Mouse (Mus musculus) embryonic facial prominence, embryonic 15.5 days (tissue): ENCODE results near the gene Bmpr2. TPM values are rescaled to one million over a fixed set of nuclear protein-coding genes. Genes with fewer than 3 reads are reported as not detected.
"Not testable (repeated sequence)": the region's sequence is repeated elsewhere in the genome, so short reads cannot be mapped to it uniquely, and the experiment has no call there.

ENCODE experiments used
- ATAC-seq: fragments of 200-750 bp; cut with Nextera tagmentation; 2 replicates; pipeline ENCODE4 v1.8.0; 2017; ENCODE audit warnings: low read depth, moderate TSS enrichment; ENCODE audit not compliant: insufficient number of reproducible peaks, low FRiP score, low TSS enrichment
- H3K27ac ChIP-seq: fragments of 300-500 bp; sonication (generic); replicated peaks from 2 replicates; pipeline ENCODE4 v1.5.1; 2015; ENCODE audit warnings: mild to moderate bottlenecking, inconsistent platforms
- H3K27me3 ChIP-seq: fragments of 300-500 bp; sonication (generic); 2 replicates; pipeline ENCODE4 v1.6.1; 2015; ENCODE audit warnings: inconsistent platforms
- H3K36me3 ChIP-seq: fragments of 300-500 bp; sonication (generic); 2 replicates; pipeline ENCODE4 v1.6.1; 2015; ENCODE audit warnings: mild to moderate bottlenecking, inconsistent platforms
- H3K4me1 ChIP-seq: fragments of 300-500 bp; sonication (generic); 2 replicates; pipeline ENCODE4 v1.6.1; 2015; ENCODE audit warnings: inconsistent platforms
- H3K4me2 ChIP-seq: fragments of 300-500 bp; sonication (generic); replicated peaks from 2 replicates; pipeline ENCODE4 v1.6.1; 2015; ENCODE audit warnings: mild to moderate bottlenecking, inconsistent platforms
- H3K4me3 ChIP-seq: fragments of 300-500 bp; sonication (generic); replicated peaks from 2 replicates; pipeline ENCODE4 v1.5.1; 2015; ENCODE audit warnings: mild to moderate bottlenecking, inconsistent platforms
- H3K9ac ChIP-seq: fragments of 300-500 bp; sonication (generic); 2 replicates; pipeline ENCODE4 v1.6.1; 2015; ENCODE audit warnings: inconsistent platforms
- H3K9me3 ChIP-seq: fragments of 300-500 bp; sonication (generic); replicated peaks from 2 replicates; pipeline ENCODE4 v1.6.1; 2016; ENCODE audit warnings: inconsistent platforms
- WGBS: fragments of 180-500 bp; shearing (Covaris S2); methylation state at CpG from one replicate; pipeline ENCODE4 v1.1.7; 2015; 5-methylcytosine and 5-hydroxymethylcytosine counted together
- polyA plus RNA-seq: library from polyadenylated mRNA; unstranded; fragments of >200 nt; fragmentation: Nextera tagmentation; extraction: Ambion mirVana; gene quantifications from 2 replicates; pipeline ENCODE4 v1.2.1, GENCODE M21; 2015

Bmpr2 gene
- 8.8 and 9.9 TPM in 2 replicates for polyA plus RNA-seq

DNA sequence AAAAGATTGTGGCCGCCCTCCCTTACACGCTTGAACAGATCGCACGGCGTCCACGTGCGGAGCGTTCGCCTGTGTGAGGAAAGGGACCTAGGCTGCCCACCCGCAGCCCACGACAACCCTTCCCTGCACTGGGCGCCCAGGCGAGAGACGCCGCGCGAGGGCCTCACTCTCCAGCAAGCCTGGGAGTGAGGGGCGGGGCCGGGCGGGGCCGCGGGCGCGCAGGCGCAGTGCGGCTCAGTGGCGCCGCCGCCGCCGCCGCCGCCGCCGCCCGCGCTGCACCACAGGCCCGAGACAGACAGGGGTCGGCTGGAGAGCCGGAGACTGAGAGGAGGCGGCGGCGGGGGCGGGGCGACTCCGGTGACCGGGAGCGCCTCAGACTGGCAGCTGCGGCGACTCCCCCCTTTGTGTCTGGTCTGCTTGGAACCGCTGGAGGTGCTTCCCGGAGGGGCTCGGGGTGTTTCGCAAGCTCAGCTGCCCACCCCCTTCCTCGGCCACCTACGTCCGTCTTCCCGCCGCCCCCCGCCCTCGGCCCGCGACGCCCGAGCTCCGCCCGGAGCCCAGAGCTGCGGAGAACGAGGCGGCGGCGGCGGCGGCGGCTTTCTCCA, at the start of gene Bmpr2:
Gene Bmpr2 (plus strand): TSS at position 237 of the 605 bp plus-strand sequence.
- Histone ChIP-seq H3K9me3 (no peaks in the 10 kb centered on the region), H3K4me2 (peak within 1 kb of the TSS; percentile 79), H3K4me3 (peak within 1 kb of the TSS; percentile 88), H3K36me3 (no peaks in the 10 kb centered on the region; the same call in 1 of the 2 replicates), H3K9ac (peak within 1 kb of the TSS; percentile 77), H3K4me1 (peaks cover 12% of the 10 kb centered on the region), H3K27ac (peak within 1 kb of the TSS; percentile 99), H3K27me3 (no peaks in the 10 kb centered on the region)
- under 1% methylated on average over 57 of the region's 75 CpGs for WGBS
- ATAC-seq: peak; percentile 93

DNA sequence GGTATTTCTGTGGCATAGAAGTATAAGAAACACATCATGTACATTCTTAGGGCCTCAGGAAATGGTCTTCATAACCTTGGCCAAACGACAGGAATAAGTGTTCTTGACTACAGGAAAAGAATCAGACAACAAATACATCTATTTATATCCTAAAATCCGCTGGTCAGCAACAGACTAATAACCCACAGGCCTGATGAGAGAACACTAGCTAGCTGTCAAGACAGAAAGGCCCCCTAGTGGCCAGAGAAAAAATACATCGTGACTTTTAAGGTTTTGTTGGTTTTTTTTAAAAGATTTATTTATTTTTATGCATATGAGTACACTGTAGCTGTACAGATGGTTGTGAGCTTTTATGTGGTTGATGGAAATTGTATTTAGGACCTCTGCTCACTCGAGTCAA, 43.3 kb upstream of the Bmpr2 start:
- H3K27me3 ChIP-seq: no peaks in the 10 kb centered on the region
- no peak overlapping the region for H3K4me2 ChIP-seq
- H3K36me3 ChIP-seq: peaks cover 13% of the 10 kb centered on the region; the same call in 1 of the 2 replicates
- H3K4me1 ChIP-seq: no peaks in the 10 kb centered on the region
- no peak for ATAC-seq
- no peaks in the 10 kb centered on the region for H3K9me3 ChIP-seq
- no peak overlapping the region for H3K4me3 ChIP-seq
- WGBS: 42% methylated on average over 4 of the region's 4 CpGs
- H3K27ac ChIP-seq: no peak overlapping the region
- H3K9ac ChIP-seq: no peak overlapping the region

DNA sequence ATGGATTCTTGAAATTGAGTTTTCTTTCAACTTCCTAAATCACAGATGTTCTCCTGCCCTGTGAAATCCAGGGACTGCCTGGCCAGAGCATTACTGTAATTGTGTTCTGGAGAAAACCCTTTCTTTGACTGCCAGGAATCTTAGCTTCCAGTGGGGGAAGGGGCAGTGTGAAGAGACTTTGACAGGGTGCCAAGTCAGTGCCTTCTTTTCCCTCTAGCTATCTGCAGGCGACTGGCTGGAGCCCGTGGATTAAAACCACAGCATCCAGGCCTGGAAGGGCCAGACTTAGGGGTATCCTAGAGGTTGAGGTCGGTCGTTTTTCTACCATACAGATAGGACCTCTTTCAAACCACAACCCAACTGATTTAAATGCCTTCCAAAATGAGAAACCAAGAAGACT, 37.5 kb upstream of the Bmpr2 start:
- 33% methylated on average over 4 of the region's 4 CpGs for WGBS
- Histone ChIP-seq H3K4me2 (no peak overlapping the region), H3K27me3 (no peaks in the 10 kb centered on the region), H3K4me3 (no peak overlapping the region), H3K9ac (no peak overlapping the region), H3K4me1 (0 out of 2 replicates have a peak, but pooled peaks cover 5% of the 10 kb centered on the region), H3K27ac (no peak overlapping the region), H3K36me3 (no peaks in the 10 kb centered on the region), H3K9me3 (no peaks in the 10 kb centered on the region)
- no peak for ATAC-seq

DNA sequence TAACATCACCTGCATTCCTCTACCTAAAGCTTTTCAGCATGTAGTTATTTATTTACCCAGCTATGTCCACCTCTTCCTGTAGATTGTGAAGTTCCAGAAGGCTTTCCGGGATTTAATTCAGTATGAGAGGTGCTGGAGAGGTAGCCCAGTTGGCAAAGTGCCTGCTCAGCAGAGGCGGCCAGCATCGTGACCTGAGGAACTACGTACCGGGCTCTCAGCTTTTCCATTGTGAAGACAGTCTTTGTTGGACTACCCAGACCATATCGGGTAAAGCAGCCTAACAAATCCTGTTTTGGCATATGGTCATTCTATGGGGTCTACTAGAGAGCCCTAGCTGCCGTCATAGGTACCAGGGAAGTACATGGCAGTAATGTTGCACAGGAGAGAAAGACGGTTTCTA, 33.1 kb upstream of the Bmpr2 start:
- no peak overlapping the region for H3K4me2 ChIP-seq
- H3K4me1 ChIP-seq: 0 out of 2 replicates have a peak, but pooled peaks cover 9% of the 10 kb centered on the region
- no peak overlapping the region for H3K9ac ChIP-seq
- H3K36me3 ChIP-seq: no peaks in the 10 kb centered on the region
- no peak for ATAC-seq
- no peak overlapping the region for H3K4me3 ChIP-seq
- H3K27ac ChIP-seq: no peak overlapping the region
- H3K27me3 ChIP-seq: no peaks in the 10 kb centered on the region
- 88% methylated on average over 8 of the region's 8 CpGs for WGBS
- no peaks in the 10 kb centered on the region for H3K9me3 ChIP-seq

DNA sequence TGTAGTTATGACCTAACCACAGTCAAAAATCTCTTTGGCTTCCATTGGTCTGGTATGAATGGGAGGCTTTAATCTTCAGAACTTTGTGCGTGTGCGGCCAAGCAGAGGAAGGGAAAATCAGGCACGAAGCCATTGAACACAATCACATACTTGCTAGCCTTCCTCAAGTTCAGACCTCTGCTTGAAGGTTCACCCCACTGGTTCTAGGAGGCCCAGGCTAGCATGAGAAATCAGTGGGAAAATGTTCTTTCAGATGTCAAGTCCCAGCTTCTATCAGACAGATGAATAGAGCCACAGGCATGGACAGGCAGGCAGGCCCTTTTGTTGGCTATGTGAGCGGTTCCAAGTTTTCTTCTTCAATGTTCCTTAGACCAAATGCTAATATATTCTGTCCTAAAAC, 32.5 kb upstream of the Bmpr2 start:
- H3K36me3 ChIP-seq: no peaks in the 10 kb centered on the region

DNA sequence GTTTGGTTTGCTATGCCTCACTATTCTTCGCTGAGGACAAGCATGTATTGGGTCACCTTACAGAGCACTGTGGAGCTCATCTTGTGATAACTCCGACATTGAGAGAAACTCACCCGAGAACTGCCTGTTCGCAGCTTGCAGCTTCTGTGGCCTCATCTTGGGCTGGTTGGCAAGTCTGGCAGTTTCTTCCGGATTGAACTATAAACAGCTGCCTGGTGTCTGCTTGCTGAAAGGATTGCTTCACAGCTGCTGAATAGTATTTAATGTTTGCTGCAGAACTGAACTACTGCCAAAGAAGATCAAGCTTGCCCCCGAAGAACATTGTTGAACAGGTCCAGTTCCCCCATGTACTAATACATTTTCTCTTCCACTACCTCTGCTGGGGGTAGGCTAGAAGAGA, 29.1 kb upstream of the Bmpr2 start:
- Histone ChIP-seq H3K36me3 (no peaks in the 10 kb centered on the region), H3K9ac (no peak overlapping the region), H3K4me2 (no peak overlapping the region), H3K4me3 (no peak overlapping the region), H3K27me3 (no peaks in the 10 kb centered on the region), H3K9me3 (no peaks in the 10 kb centered on the region), H3K4me1 (0 out of 2 replicates have a peak, but pooled peaks cover 4% of the 10 kb centered on the region), H3K27ac (no peak overlapping the region)
- no peak for ATAC-seq
- WGBS: 47% methylated on average over 6 of the region's 6 CpGs

More for the DNA sequence above, 32.5 kb upstream of the Bmpr2 start:
- no peak overlapping the region for H3K27ac ChIP-seq
- H3K27me3 ChIP-seq: no peaks in the 10 kb centered on the region
- no peak overlapping the region for H3K9ac ChIP-seq
- 0 out of 2 replicates have a peak, but pooled peaks cover 5% of the 10 kb centered on the region for H3K4me1 ChIP-seq
- no peak overlapping the region for H3K4me2 ChIP-seq
- 85% methylated on average over 4 of the region's 4 CpGs for WGBS
- H3K4me3 ChIP-seq: no peak overlapping the region
- H3K9me3 ChIP-seq: no peaks in the 10 kb centered on the region
- ATAC-seq: no peak

DNA sequence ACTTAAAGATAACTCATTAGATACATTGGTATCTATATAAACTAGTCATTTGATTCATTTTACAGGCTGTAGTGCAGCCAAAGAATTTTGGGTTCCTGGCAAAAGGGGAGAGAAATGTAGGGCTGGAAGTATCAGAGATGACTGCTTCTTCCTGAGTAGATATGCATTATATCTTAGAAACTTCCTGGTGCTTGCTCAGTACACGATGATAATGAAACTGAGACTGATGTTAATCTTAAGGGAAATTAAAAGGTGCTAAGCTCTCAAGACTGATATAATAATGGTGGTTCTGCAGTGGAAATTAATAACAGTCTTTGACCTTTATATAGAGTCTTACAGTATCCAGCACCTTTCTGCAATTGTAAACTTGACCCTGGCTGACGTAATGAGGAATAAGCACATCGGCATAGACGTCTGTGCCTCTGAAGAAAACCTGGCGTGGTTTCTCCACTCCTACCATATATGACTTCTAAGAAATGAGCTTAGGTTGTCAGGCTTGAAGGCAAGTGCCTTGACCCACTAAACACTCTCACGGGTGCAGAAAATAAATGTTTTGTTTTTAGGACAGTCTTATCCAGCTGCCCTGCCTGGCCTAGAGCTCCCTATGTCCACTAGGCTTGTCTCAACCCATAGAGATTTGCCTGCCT, 24.3 kb upstream of the Bmpr2 start:
- ATAC-seq: no peak
- H3K9ac ChIP-seq: no peak overlapping the region
- no peak overlapping the region for H3K4me2 ChIP-seq
- H3K27ac ChIP-seq: no peak overlapping the region
- H3K27me3 ChIP-seq: no peaks in the 10 kb centered on the region
- no peaks in the 10 kb centered on the region for H3K9me3 ChIP-seq
- H3K4me1 ChIP-seq: 0 out of 2 replicates have a peak, but pooled peaks cover 3% of the 10 kb centered on the region
- H3K4me3 ChIP-seq: no peak overlapping the region
- no peaks in the 10 kb centered on the region for H3K36me3 ChIP-seq
- 72% methylated on average over 6 of the region's 6 CpGs for WGBS

DNA sequence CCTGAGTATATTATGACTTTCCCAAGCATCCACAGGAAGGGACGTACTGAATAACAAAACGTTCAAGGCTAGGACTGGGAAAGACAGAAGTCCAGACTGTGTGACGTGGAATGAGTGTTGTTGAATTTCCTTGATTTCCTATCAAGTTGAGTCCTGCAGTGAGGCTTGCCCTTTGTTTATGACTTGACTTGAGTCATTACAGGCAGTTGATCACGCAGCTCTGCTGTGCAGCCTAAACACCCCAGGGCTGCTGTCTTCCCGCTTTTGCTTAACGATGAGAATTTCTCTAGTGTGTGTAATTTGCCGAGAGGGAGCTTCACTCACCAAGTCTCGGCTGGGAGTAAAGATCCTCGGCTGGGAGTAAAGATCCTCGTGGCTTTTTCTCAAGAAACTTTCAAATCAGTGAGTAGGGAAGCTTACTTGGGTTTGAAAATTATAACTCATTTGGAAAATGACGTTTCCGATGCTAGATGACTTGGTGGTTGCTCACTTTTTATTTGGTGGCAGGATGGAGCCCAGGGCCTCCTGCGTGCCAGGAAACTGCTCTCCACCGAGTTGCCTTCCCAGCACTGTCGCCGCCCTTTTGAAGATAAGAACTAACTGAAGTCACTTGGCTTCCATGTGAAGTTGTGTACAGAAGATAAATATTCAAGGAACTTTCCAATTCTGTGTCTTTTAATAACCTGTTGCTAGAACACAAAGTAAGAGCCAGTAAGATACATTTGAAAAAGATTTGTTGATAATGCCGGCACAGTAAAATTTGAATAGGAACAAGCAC, 23.4 kb upstream of the Bmpr2 start:
- no peak overlapping the region for H3K4me3 ChIP-seq
- no peak overlapping the region for H3K27ac ChIP-seq
- H3K9ac ChIP-seq: no peak overlapping the region
- no peak for ATAC-seq
- H3K9me3 ChIP-seq: no peaks in the 10 kb centered on the region
- H3K27me3 ChIP-seq: no peaks in the 10 kb centered on the region
- no peaks in the 10 kb centered on the region for H3K4me1 ChIP-seq
- no peaks in the 10 kb centered on the region for H3K36me3 ChIP-seq
- H3K4me2 ChIP-seq: no peak overlapping the region
- 64% methylated on average over 17 of the region's 17 CpGs for WGBS

DNA sequence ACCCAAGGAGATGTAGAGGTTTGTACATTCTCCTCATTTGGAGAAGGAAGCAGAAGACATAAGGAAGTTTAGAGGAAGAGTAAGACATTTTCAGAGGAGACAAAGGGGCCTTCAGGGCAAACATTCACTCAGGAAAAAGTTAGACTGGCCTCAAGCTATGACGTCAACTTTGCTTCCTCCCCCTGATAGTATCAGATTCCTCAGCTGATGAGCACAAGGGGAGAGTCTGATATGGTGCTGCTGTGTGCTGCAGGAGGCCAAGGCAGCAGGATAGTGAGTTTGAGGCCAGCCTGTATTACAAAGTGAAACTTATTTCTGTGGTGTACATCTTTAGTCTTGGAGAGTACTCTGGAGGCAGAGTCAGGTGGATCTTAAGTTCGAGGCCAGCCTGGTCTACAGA, 14.2 kb upstream of the Bmpr2 start:
- Histone ChIP-seq H3K4me1 (no peaks in the 10 kb centered on the region), H3K9me3 (no peaks in the 10 kb centered on the region), H3K36me3 (no peaks in the 10 kb centered on the region), H3K4me3 (no peak overlapping the region), H3K9ac (no peak overlapping the region), H3K4me2 (no peak overlapping the region), H3K27me3 (no peaks in the 10 kb centered on the region), H3K27ac (no peak overlapping the region)
- WGBS: 59% methylated on average over 2 of the region's 2 CpGs
- no peak for ATAC-seq

DNA sequence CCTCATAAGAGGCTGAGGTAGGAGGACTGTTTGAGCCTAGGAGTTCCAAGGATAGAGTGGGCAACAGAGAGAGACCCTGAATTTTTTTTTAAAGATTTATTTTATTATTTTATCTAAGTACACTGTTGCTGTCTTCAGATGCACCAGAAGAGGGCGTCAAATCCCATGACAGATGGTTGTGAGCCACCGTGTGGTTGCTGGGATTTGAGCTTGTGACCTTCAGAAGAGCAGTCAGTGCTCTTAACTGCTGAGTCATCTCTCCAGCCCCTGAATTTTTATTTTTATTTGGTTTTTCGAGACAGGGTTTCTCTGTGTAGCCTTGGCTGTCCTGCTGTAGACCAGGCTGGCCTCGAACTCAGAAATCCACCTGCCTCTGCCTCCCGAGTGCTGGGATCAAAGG, 13.5 kb upstream of the Bmpr2 start:
- not testable (repeated sequence) for H3K27ac ChIP-seq, H3K4me3 ChIP-seq, H3K9ac ChIP-seq, ATAC-seq, H3K9me3 ChIP-seq, H3K4me1 ChIP-seq, H3K36me3 ChIP-seq, H3K4me2 ChIP-seq, H3K27me3 ChIP-seq
- 68% methylated on average over 5 of the region's 5 CpGs for WGBS

DNA sequence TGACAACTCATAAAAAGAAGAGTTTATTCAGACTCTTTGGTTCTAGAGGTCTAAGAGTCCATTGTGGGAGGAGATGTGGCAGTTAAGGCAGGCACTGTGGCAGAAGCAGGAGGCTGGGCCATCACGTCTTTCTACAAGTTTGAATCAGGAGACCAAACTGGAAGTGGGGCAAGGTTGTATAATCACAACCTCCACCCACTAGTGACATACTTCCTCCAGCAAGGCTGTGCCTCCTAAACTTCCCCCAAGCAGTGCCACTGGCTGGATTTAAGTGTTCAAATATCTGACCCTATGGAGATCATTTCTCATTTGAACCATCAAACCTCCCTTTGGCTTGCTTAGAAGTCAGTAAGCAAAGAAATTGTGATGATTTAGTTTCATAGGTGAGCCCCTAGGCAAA, 7.9 kb upstream of the Bmpr2 start:
- no peak overlapping the region for H3K4me2 ChIP-seq
- ATAC-seq: no peak
- no peak overlapping the region for H3K4me3 ChIP-seq
- no peaks in the 10 kb centered on the region for H3K27me3 ChIP-seq
- H3K36me3 ChIP-seq: no peaks in the 10 kb centered on the region
- H3K9ac ChIP-seq: no peak overlapping the region
- 71% methylated on average over 1 of the region's 1 CpGs for WGBS
- H3K4me1 ChIP-seq: no peaks in the 10 kb centered on the region
- H3K9me3 ChIP-seq: no peaks in the 10 kb centered on the region
- no peak overlapping the region for H3K27ac ChIP-seq
